Mouse (Mus musculus): ENCODE data around the gene Ugt1a1. TPM values are rescaled to one million over a fixed set of nuclear protein-coding genes. Genes with fewer than 3 reads are reported as not detected.

Gene Ugt1a1
- polyA plus RNA-seq, 1 experiment from 2014 or later = not detected

GRCm38 (mm10) chr1:88230981-88231802 lies 19.4 kb downstream of the Ugt1a1 start:
- no peak for TF ChIP-seq CTCF (IDR thresholded peaks at IDR 0.05; ENCODE audit: low read depth)
- no peaks in the 10 kb centered on the region for H3K36me3 ChIP-seq (ENCODE audit: insufficient read depth)
- DNase-seq (no peak), ATAC-seq (ENCODE audit: insufficient read depth) (no peak)
- H3K27ac ChIP-seq (ENCODE audit: low read depth) = no peak overlapping the region
- 69% methylated on average over 6 of the region's 6 CpGs for WGBS
- peaks cover 91% of the 10 kb centered on the region for H3K9me3 ChIP-seq (ENCODE audit: low read depth, low read length)
- H3K9ac ChIP-seq = no peak overlapping the region
- no peaks in the 10 kb centered on the region for H3K4me1 ChIP-seq (ENCODE audit: insufficient read depth)
- H3K4me2 ChIP-seq = no peak overlapping the region
- no peak overlapping the region for H3K4me3 ChIP-seq (ENCODE audit: low read depth, low read length)
- no peaks in the 10 kb centered on the region for H3K27me3 ChIP-seq (ENCODE audit: insufficient read depth, low read length)

- Histone ChIP-seq H3K9me3 (ENCODE audit: low read depth, low read length) (peaks cover 86% of the 10 kb centered on the region), H3K36me3 (ENCODE audit: insufficient read depth) (no peaks in the 10 kb centered on the region), H3K27ac (ENCODE audit: low read depth) (no peak overlapping the region), H3K4me2 (no peak overlapping the region), H3K9ac (no peak overlapping the region), H3K27me3 (ENCODE audit: insufficient read depth, low read length) (no peaks in the 10 kb centered on the region), H3K4me3 (ENCODE audit: low read depth, low read length) (no peak overlapping the region), H3K4me1 (ENCODE audit: insufficient read depth) (no peaks in the 10 kb centered on the region)
- ATAC-seq (ENCODE audit: insufficient read depth) = no peak
- 60% methylated on average over 7 of the region's 7 CpGs for whole genome bisulfite sequencing
- no peak for TF ChIP-seq CTCF (IDR thresholded peaks at IDR 0.05; ENCODE audit: low read depth)
- DNase-seq = no peak
These were observed 20.2 kb downstream of the Ugt1a1 start for GRCm38 (mm10) chr1:88231803-88232499.

GRCm38 (mm10) chr1:88232664-88233380 lies 21.1 kb downstream of the Ugt1a1 start:
- peaks cover 84% of the 10 kb centered on the region for H3K9me3 ChIP-seq (ENCODE audit: low read depth, low read length)

GRCm38 (mm10) chr1:88233421-88234247 lies 21.9 kb downstream of the Ugt1a1 start:
- DNase-seq = no peak
- Histone ChIP-seq H3K9me3 (ENCODE audit: low read depth, low read length) (peaks cover 82% of the 10 kb centered on the region), H3K4me3 (ENCODE audit: low read depth, low read length) (no peak overlapping the region), H3K27ac (ENCODE audit: low read depth) (no peak overlapping the region), H3K36me3 (ENCODE audit: insufficient read depth) (no peaks in the 10 kb centered on the region), H3K9ac (no peak overlapping the region), H3K27me3 (ENCODE audit: insufficient read depth, low read length) (no peaks in the 10 kb centered on the region), H3K4me2 (no peak overlapping the region), H3K4me1 (ENCODE audit: insufficient read depth) (no peaks in the 10 kb centered on the region)
- TF ChIP-seq CTCF (IDR thresholded peaks at IDR 0.05; ENCODE audit: low read depth) = no peak
- ATAC-seq (ENCODE audit: insufficient read depth) = no peak
- 67% methylated on average over 14 of the region's 14 CpGs for WGBS

More at GRCm38 (mm10) chr1:88232664-88233380, 21.1 kb downstream of the Ugt1a1 start:
- Histone ChIP-seq H3K4me2 (no peak overlapping the region), H3K27ac (ENCODE audit: low read depth) (no peak overlapping the region), H3K27me3 (ENCODE audit: insufficient read depth, low read length) (no peaks in the 10 kb centered on the region), H3K9ac (no peak overlapping the region), H3K36me3 (ENCODE audit: insufficient read depth) (no peaks in the 10 kb centered on the region), H3K4me3 (ENCODE audit: low read depth, low read length) (no peak overlapping the region), H3K4me1 (ENCODE audit: insufficient read depth) (no peaks in the 10 kb centered on the region)
- TF ChIP-seq CTCF (IDR thresholded peaks at IDR 0.05; ENCODE audit: low read depth) = no peak
- ATAC-seq (ENCODE audit: insufficient read depth) (no peak), DNase-seq (no peak)
- WGBS = 53% methylated on average over 3 of the region's 3 CpGs

- DNase-seq (no peak), ATAC-seq (ENCODE audit: insufficient read depth) (no peak)
- no peak overlapping the region for H3K4me3 ChIP-seq (ENCODE audit: low read depth, low read length)
- H3K4me1 ChIP-seq (ENCODE audit: insufficient read depth) = no peaks in the 10 kb centered on the region
- no peak overlapping the region for H3K9ac ChIP-seq
- no peak overlapping the region for H3K4me2 ChIP-seq
- 57% methylated on average over 4 of the region's 4 CpGs for WGBS
- no peak for TF ChIP-seq CTCF (IDR thresholded peaks at IDR 0.05; ENCODE audit: low read depth)
- H3K9me3 ChIP-seq (ENCODE audit: low read depth, low read length) = peaks cover 84% of the 10 kb centered on the region
- H3K27me3 ChIP-seq (ENCODE audit: insufficient read depth, low read length) = no peaks in the 10 kb centered on the region
- no peak overlapping the region for H3K27ac ChIP-seq (ENCODE audit: low read depth)
- no peaks in the 10 kb centered on the region for H3K36me3 ChIP-seq (ENCODE audit: insufficient read depth)
These were observed 22.5 kb downstream of the Ugt1a1 start for GRCm38 (mm10) chr1:88234248-88234610.

GRCm38 (mm10) chr1:88234646-88235045 lies 22.9 kb downstream of the Ugt1a1 start:
- TF ChIP-seq CTCF (IDR thresholded peaks at IDR 0.05; ENCODE audit: low read depth) = no peak
- no peaks in the 10 kb centered on the region for H3K27me3 ChIP-seq (ENCODE audit: insufficient read depth, low read length)
- DNase-seq (no peak), ATAC-seq (ENCODE audit: insufficient read depth) (no peak)
- H3K9me3 ChIP-seq (ENCODE audit: low read depth, low read length) = peaks cover 84% of the 10 kb centered on the region
- H3K4me3 ChIP-seq (ENCODE audit: low read depth, low read length) = no peak overlapping the region
- H3K9ac ChIP-seq = no peak overlapping the region
- no peak overlapping the region for H3K27ac ChIP-seq (ENCODE audit: low read depth)
- no peak overlapping the region for H3K4me2 ChIP-seq
- 42% methylated on average over 5 of the region's 5 CpGs for WGBS
- H3K4me1 ChIP-seq (ENCODE audit: insufficient read depth) = no peaks in the 10 kb centered on the region
- no peaks in the 10 kb centered on the region for H3K36me3 ChIP-seq (ENCODE audit: insufficient read depth)

Data from lung, embryonic 14.5 days (tissue).